Mouse (Mus musculus) intestine, embryonic 15.5 days (tissue): Measurements from ENCODE around the gene Gstm7. TPM values are rescaled to one million over a fixed set of nuclear protein-coding genes. Genes with fewer than 3 reads are reported as not detected.
A peak's percentile ranks its signal among the peaks of the same experiment; 100 is the strongest.
"Not testable (repeated sequence)": the region's sequence is repeated elsewhere in the genome, so short reads cannot be mapped to it uniquely, and the experiment has no call there.

Experiments used
- ATAC-seq: fragments of 200-750 bp; cut with Nextera tagmentation; 2 replicates; pipeline ENCODE4 v1.8.0; 2017; ENCODE audit warnings: moderate TSS enrichment, moderate library complexity
- H3K27ac ChIP-seq: fragments of 300-500 bp; sonication (generic); 2 replicates; pipeline ENCODE4 v1.5.1; 2015; ENCODE audit warnings: mild to moderate bottlenecking, inconsistent platforms
- H3K27me3 ChIP-seq: fragments of 300-500 bp; sonication (generic); replicated peaks from 2 replicates; pipeline ENCODE4 v1.6.1; 2015; ENCODE audit warnings: inconsistent platforms
- H3K36me3 ChIP-seq: fragments of 300-500 bp; sonication (generic); 2 replicates; pipeline ENCODE4 v1.6.1; 2015; ENCODE audit warnings: inconsistent platforms
- H3K4me1 ChIP-seq: fragments of 300-500 bp; sonication (generic); replicated peaks from 2 replicates; pipeline ENCODE4 v1.6.1; 2015; ENCODE audit warnings: inconsistent platforms
- H3K4me2 ChIP-seq: fragments of 300-500 bp; sonication (generic); replicated peaks from 2 replicates; pipeline ENCODE4 v1.6.1; 2015; ENCODE audit warnings: mild to moderate bottlenecking, inconsistent platforms
- H3K4me3 ChIP-seq: fragments of 300-500 bp; sonication (generic); replicated peaks from 2 replicates; pipeline ENCODE4 v1.5.1; 2015; ENCODE audit warnings: inconsistent platforms
- H3K9ac ChIP-seq: fragments of 300-500 bp; sonication (generic); 2 replicates; pipeline ENCODE4 v1.6.1; 2015; ENCODE audit warnings: inconsistent platforms
- H3K9me3 ChIP-seq: fragments of 300-500 bp; sonication (generic); 2 replicates; pipeline ENCODE4 v1.6.1; 2016; ENCODE audit warnings: inconsistent platforms
- WGBS: fragments of 180-500 bp; shearing (Covaris S2); methylation state at CpG from one replicate; pipeline ENCODE4 v1.1.7; 2015; 5-methylcytosine and 5-hydroxymethylcytosine counted together
- polyA plus RNA-seq: library from polyadenylated mRNA; unstranded; fragments of >200 nt; fragmentation: Nextera tagmentation; extraction: Ambion mirVana; gene quantifications from 2 replicates; pipeline ENCODE4 v1.2.1, GENCODE M21; 2015

The Gstm7 gene
- 26.1 and 32.5 TPM in 2 replicates for polyA plus RNA-seq

- peak within 1 kb of the TSS; percentile 28; the same call in 1 of the 2 replicates for H3K9ac ChIP-seq
- ATAC-seq, result peak; percentile 98
- no peaks in the 10 kb centered on the region for H3K27me3 ChIP-seq
- H3K4me2 ChIP-seq, result peak within 1 kb of the TSS; percentile 66
- no peaks in the 10 kb centered on the region for H3K9me3 ChIP-seq
- H3K4me1 ChIP-seq, result 0 out of 2 replicates have a peak, but pooled peaks cover 5% of the 10 kb centered on the region
- WGBS, result 7% methylated on average over 10 of the region's 10 CpGs
- no peaks in the 10 kb centered on the region for H3K36me3 ChIP-seq
- peak within 1 kb of the TSS; percentile 33 for H3K4me3 ChIP-seq
- H3K27ac ChIP-seq, result peak within 1 kb of the TSS; percentile 28; the same call in 1 of the 2 replicates
These were observed at the start of gene Gstm7 for GRCm38 (mm10) chr3:107931670-107932069. TSS of gene Gstm7 (minus strand) at chr3:107931817.

- H3K36me3 ChIP-seq, result no peaks in the 10 kb centered on the region
- H3K27ac ChIP-seq, result no peak overlapping the region
- H3K9ac ChIP-seq, result no peak overlapping the region
- H3K9me3 ChIP-seq, result no peaks in the 10 kb centered on the region
- peaks cover 14% of the 10 kb centered on the region; the same call in 1 of the 2 replicates for H3K4me1 ChIP-seq
- no peak overlapping the region for H3K4me2 ChIP-seq
- no peaks in the 10 kb centered on the region for H3K27me3 ChIP-seq
- no peak for ATAC-seq
- no peak overlapping the region for H3K4me3 ChIP-seq
- 70% methylated on average over 3 of the region's 3 CpGs for WGBS
These were observed 49.6 kb upstream of the Gstm7 start for GRCm38 (mm10) chr3:107981261-107981660.

GRCm38 (mm10) chr3:107977691-107978090 is 46.1 kb upstream of the Gstm7 start:
- 59% methylated on average over 3 of the region's 3 CpGs for WGBS
- no peak overlapping the region for H3K9ac ChIP-seq
- peak; percentile 93 for ATAC-seq
- H3K27me3 ChIP-seq, result no peaks in the 10 kb centered on the region
- no peaks in the 10 kb centered on the region for H3K36me3 ChIP-seq
- no peaks in the 10 kb centered on the region for H3K9me3 ChIP-seq
- H3K4me2 ChIP-seq, result no peak overlapping the region
- no peak overlapping the region for H3K4me3 ChIP-seq
- H3K27ac ChIP-seq, result peak overlapping the region; percentile 48; the same call in 1 of the 2 replicates
- peaks cover 4% of the 10 kb centered on the region; the same call in 1 of the 2 replicates for H3K4me1 ChIP-seq

GRCm38 (mm10) chr3:107974237-107974636 is 42.6 kb upstream of the Gstm7 start:
- Histone ChIP-seq H3K36me3 (no peaks in the 10 kb centered on the region), H3K4me3 (no peak overlapping the region), H3K9ac (no peak overlapping the region), H3K27me3 (no peaks in the 10 kb centered on the region), H3K4me2 (no peak overlapping the region), H3K9me3 (no peaks in the 10 kb centered on the region), H3K27ac (no peak overlapping the region), H3K4me1 (0 out of 2 replicates have a peak, but pooled peaks cover 7% of the 10 kb centered on the region)
- WGBS, result 94% methylated on average over 1 of the region's 1 CpGs
- no peak for ATAC-seq

GRCm38 (mm10) chr3:107972070-107972469 is 40.5 kb upstream of the Gstm7 start:
- Histone ChIP-seq H3K9me3 (no peaks in the 10 kb centered on the region), H3K9ac (no peak overlapping the region), H3K27me3 (no peaks in the 10 kb centered on the region), H3K4me2 (no peak overlapping the region), H3K36me3 (no peaks in the 10 kb centered on the region), H3K4me1 (0 out of 2 replicates have a peak, but pooled peaks cover 6% of the 10 kb centered on the region), H3K4me3 (no peak overlapping the region), H3K27ac (peak overlapping the region; percentile 33; the same call in 1 of the 2 replicates)
- ATAC-seq, result 0 out of 2 replicates have a peak, but pooled peaks have one; percentile 43
- 62% methylated on average over 3 of the region's 3 CpGs for WGBS

GRCm38 (mm10) chr3:107971101-107971500 is 39.5 kb upstream of the Gstm7 start:
- not testable (repeated sequence) for H3K27me3 ChIP-seq, H3K4me3 ChIP-seq, H3K9me3 ChIP-seq, H3K9ac ChIP-seq, H3K36me3 ChIP-seq, H3K4me1 ChIP-seq, H3K4me2 ChIP-seq, ATAC-seq, H3K27ac ChIP-seq
- WGBS, result 62% methylated on average over 3 of the region's 3 CpGs

GRCm38 (mm10) chr3:107968724-107969395 is 37.2 kb upstream of the Gstm7 start, which contains the start of gene Gstm3:
TSS of gene Gstm3 (minus strand) at chr3:107969283.
- H3K4me3 ChIP-seq, result 0 out of 2 replicates have a peak within 1 kb of the TSS, but pooled peaks have one; percentile 11
- H3K9me3 ChIP-seq, result no peaks in the 10 kb centered on the region
- H3K36me3 ChIP-seq, result no peaks in the 10 kb centered on the region
- H3K27ac ChIP-seq, result no peak within 1 kb of the TSS
- no peak within 1 kb of the TSS for H3K9ac ChIP-seq
- WGBS, result 37% methylated on average over 13 of the region's 13 CpGs
- no peaks in the 10 kb centered on the region for H3K27me3 ChIP-seq
- peak; percentile 84 for ATAC-seq
- H3K4me1 ChIP-seq, result 0 out of 2 replicates have a peak, but pooled peaks cover 8% of the 10 kb centered on the region
- peak within 1 kb of the TSS; percentile 45 for H3K4me2 ChIP-seq

- ATAC-seq, result no peak
- Histone ChIP-seq H3K4me1 (0 out of 2 replicates have a peak, but pooled peaks cover 6% of the 10 kb centered on the region), H3K4me2 (no peak overlapping the region)
These were observed 35.0 kb upstream of the Gstm7 start for GRCm38 (mm10) chr3:107966631-107967030.

GRCm38 (mm10) chr3:107965592-107965991 is 34.0 kb upstream of the Gstm7 start:
- Histone ChIP-seq H3K27me3 (no peaks in the 10 kb centered on the region), H3K9me3 (no peaks in the 10 kb centered on the region), H3K4me1 (0 out of 2 replicates have a peak, but pooled peaks cover 5% of the 10 kb centered on the region), H3K4me3 (no peak overlapping the region), H3K36me3 (no peaks in the 10 kb centered on the region), H3K27ac (no peak overlapping the region), H3K9ac (no peak overlapping the region), H3K4me2 (no peak overlapping the region)
- WGBS, result 50% methylated on average over 1 of the region's 1 CpGs
- no peak for ATAC-seq

More at GRCm38 (mm10) chr3:107966631-107967030, 35.0 kb upstream of the Gstm7 start:
- no peaks in the 10 kb centered on the region for H3K36me3 ChIP-seq
- WGBS, result 96% methylated on average over 5 of the region's 5 CpGs
- H3K27ac ChIP-seq, result no peak overlapping the region
- no peaks in the 10 kb centered on the region for H3K27me3 ChIP-seq
- H3K9ac ChIP-seq, result no peak overlapping the region
- H3K4me3 ChIP-seq, result no peak overlapping the region
- H3K9me3 ChIP-seq, result no peaks in the 10 kb centered on the region

- H3K9ac ChIP-seq, result no peak overlapping the region
- H3K9me3 ChIP-seq, result no peaks in the 10 kb centered on the region
- peak overlapping the region; percentile 67 for H3K27ac ChIP-seq
- no peak overlapping the region for H3K4me2 ChIP-seq
- WGBS, result 50% methylated on average over 5 of the region's 5 CpGs
- H3K4me1 ChIP-seq, result 0 out of 2 replicates have a peak, but pooled peaks cover 5% of the 10 kb centered on the region
- peak; percentile 55 for ATAC-seq
- no peaks in the 10 kb centered on the region for H3K27me3 ChIP-seq
- no peaks in the 10 kb centered on the region for H3K36me3 ChIP-seq
- H3K4me3 ChIP-seq, result no peak overlapping the region
These were observed 33.2 kb upstream of the Gstm7 start for GRCm38 (mm10) chr3:107964656-107965308.

- WGBS, result 82% methylated on average over 4 of the region's 4 CpGs
- no peak overlapping the region for H3K4me3 ChIP-seq
- ATAC-seq, result no peak
- no peaks in the 10 kb centered on the region for H3K36me3 ChIP-seq
- no peaks in the 10 kb centered on the region for H3K27me3 ChIP-seq
- 0 out of 2 replicates have a peak overlapping the region, but pooled peaks have one; percentile 17 for H3K27ac ChIP-seq
- no peaks in the 10 kb centered on the region for H3K9me3 ChIP-seq
- no peak overlapping the region for H3K9ac ChIP-seq
- 0 out of 2 replicates have a peak, but pooled peaks cover 5% of the 10 kb centered on the region for H3K4me1 ChIP-seq
- H3K4me2 ChIP-seq, result no peak overlapping the region
These were observed 32.4 kb upstream of the Gstm7 start for GRCm38 (mm10) chr3:107964026-107964425.

- not testable (repeated sequence) for H3K4me3 ChIP-seq, H3K27ac ChIP-seq, H3K36me3 ChIP-seq, ATAC-seq, H3K27me3 ChIP-seq, H3K9me3 ChIP-seq, H3K4me2 ChIP-seq, H3K9ac ChIP-seq, H3K4me1 ChIP-seq
- WGBS, result 88% methylated on average over 9 of the region's 9 CpGs
These were observed 23.6 kb upstream of the Gstm7 start for GRCm38 (mm10) chr3:107955260-107955659.
